Mouse (Mus musculus): Measurements from ENCODE around the gene Lrrc25.

- no peak for TF ChIP-seq POLR2A (IDR thresholded peaks at IDR 0.05; ENCODE audit: insufficient read depth, low read depth, low read length)
- TF ChIP-seq CTCF (IDR thresholded peaks at IDR 0.05; ENCODE audit: insufficient read depth, low read depth, low read length) = no peak
Observed at GRCm38 (mm10) chr8:70599507-70600290, 16.3 kb upstream of the Lrrc25 start.
